Mouse (Mus musculus) bone marrow macrophage, adult 2 months (primary cell): ENCODE data around the gene Pprc1. TPM values are rescaled to one million over a fixed set of nuclear protein-coding genes. Genes with fewer than 3 reads are reported as not detected.

Source experiments
- H3K27ac ChIP-seq: 2 replicates; pipeline ENCODE4 v1.5.1; 2012; ENCODE audit warnings: low read depth, low read length; ENCODE audit not compliant: insufficient read depth
- H3K4me1 ChIP-seq: 2 replicates; pipeline ENCODE4 v1.6.1; 2012; ENCODE audit warnings: low read length; ENCODE audit not compliant: control insufficient read depth, insufficient read depth
- H3K4me3 ChIP-seq: 2 replicates; pipeline ENCODE4 v1.5.1; 2012; ENCODE audit warnings: mild to moderate bottlenecking, low read length, moderate library complexity; ENCODE audit not compliant: insufficient read depth
- CTCF ChIP-seq: IDR thresholded peaks from 2 replicates; pipeline ENCODE4 v1.5.1; 2012; ENCODE audit warnings: low read depth, mild to moderate bottlenecking, low read length, moderate library complexity
- POLR2A ChIP-seq: IDR thresholded peaks from 2 replicates; pipeline ENCODE4 v1.6.1; 2012; ENCODE audit warnings: mild to moderate bottlenecking, low read depth, low read length, borderline replicate concordance
- polyA plus RNA-seq: library from polyadenylated mRNA; stranded (reverse); fragments of >200 nt; gene quantifications from 2 replicates; pipeline ENCODE4 v1.2.4, GENCODE M21; 2012; ENCODE audit not compliant: missing spikeins, insufficient read depth, insufficient read length

Pprc1 gene
- polyA plus RNA-seq, 1 experiment: 10.9 TPM

DNA sequence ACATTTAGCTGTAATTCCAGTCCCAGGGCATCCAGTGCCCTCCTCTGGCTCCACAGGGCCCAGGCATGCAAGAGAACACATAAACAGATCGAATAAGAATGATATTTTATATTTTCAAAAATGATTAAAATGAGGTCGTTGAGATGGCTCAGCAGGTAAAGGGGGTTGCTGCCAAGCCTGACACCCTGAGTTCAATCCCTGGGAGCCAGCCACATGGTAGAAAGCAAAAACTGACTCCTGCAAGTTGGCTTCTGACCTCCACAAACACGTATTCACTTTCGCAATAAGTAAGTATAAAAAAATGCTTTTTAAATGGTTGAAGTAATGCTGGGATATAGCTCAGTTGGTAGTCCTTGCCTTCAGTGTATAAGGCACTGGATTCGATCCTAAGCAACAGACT lies 66.1 kb downstream of the Pprc1 start:
- TF ChIP-seq CTCF: no peak
- TF ChIP-seq POLR2A: no peak
- Histone ChIP-seq H3K27ac (no peak overlapping the region), H3K4me3 (no peak overlapping the region), H3K4me1 (no peaks in the 10 kb centered on the region)

DNA sequence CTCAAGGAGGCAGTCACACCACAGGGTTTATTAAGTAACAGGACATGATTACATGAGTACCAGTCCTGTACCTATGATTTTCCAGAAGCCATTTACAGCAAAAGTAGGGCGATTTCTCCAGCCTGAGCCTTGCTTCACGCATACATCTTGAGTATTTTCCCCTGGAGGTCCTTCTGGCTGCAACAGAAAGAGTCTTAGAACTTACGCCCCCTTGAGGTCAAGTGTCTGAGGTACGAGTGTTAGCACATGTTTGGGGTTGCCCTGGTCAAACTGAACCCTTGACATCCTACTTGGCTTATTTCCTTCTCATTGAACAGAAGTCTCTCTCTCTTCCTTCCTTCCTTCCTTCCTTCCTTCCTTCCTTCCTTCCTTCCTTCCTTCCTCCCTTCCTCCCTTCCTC lies 69.9 kb downstream of the Pprc1 start:
- Histone ChIP-seq H3K4me1 (no peaks in the 10 kb centered on the region), H3K4me3 (no peak overlapping the region), H3K27ac (no peak overlapping the region)
- no peak for TF ChIP-seq CTCF
- TF ChIP-seq POLR2A: no peak

- TF ChIP-seq CTCF (no peak), POLR2A (no peak)
- Histone ChIP-seq H3K27ac (no peak overlapping the region), H3K4me3 (no peak overlapping the region)
These were observed 74.8 kb downstream of the Pprc1 start for GRCm38 (mm10) chr19:46119458-46119857.

DNA sequence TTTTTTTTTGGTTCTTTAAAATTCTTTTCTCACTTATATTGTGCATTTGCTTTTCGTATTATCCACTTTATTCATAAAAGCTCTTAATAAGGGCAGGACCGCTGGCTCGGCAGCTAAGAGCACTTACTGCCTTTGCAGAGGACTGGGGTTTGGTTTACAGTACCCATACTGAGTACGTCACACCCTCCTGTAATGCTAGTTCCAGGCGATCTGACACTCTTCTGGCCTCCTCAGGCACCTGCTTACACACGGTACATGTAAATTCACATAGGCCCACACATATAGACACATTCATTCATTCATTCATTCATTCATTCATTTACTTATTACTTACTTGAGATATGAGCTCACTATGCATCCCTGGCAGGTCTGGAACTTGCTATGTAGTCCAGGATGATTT lies 76.2 kb downstream of the Pprc1 start:
- TF ChIP-seq POLR2A: no peak
- no peak for TF ChIP-seq CTCF
- Histone ChIP-seq H3K4me3 (no peak overlapping the region), H3K4me1 (no peaks in the 10 kb centered on the region), H3K27ac (no peak overlapping the region)

More at GRCm38 (mm10) chr19:46119458-46119857, 74.8 kb downstream of the Pprc1 start:
- no peaks in the 10 kb centered on the region for H3K4me1 ChIP-seq

Other genes with a start within 250 kb of the Pprc1 start
- not detected in 2 replicates for gene Kcnip2, start 228.8 kb upstream of the Pprc1 start, polyA plus RNA-seq
- 9.6 and 13.2 TPM in 2 replicates for gene Armh3, start 46.4 kb upstream of the Pprc1 start, polyA plus RNA-seq
- gene Hps6, start 41.4 kb upstream of the Pprc1 start, polyA plus RNA-seq: 6.7 and 6.9 TPM in 2 replicates
- 103 and 106 TPM in 2 replicates for gene Ldb1, start 328 bp downstream of the Pprc1 start, polyA plus RNA-seq
- 15.8 and 16.8 TPM in 2 replicates for gene Nolc1, start 31.0 kb downstream of the Pprc1 start, polyA plus RNA-seq
- gene Elovl3, start 87.0 kb downstream of the Pprc1 start, polyA plus RNA-seq: not detected in 2 replicates
- not detected in 2 replicates for gene Pitx3, start 103.4 kb downstream of the Pprc1 start, polyA plus RNA-seq
- 20.2 and 28.0 TPM in 2 replicates for gene Gbf1, start 107.6 kb downstream of the Pprc1 start, polyA plus RNA-seq